Mouse (Mus musculus) heart, embryonic 15.5 days (tissue): ENCODE results near the gene Mip. TPM values are rescaled to one million over a fixed set of nuclear protein-coding genes. Genes with fewer than 3 reads are reported as not detected.
A peak's percentile ranks its signal among the peaks of the same experiment; 100 is the strongest.
"Not testable (repeated sequence)": the region's sequence is repeated elsewhere in the genome, so short reads cannot be mapped to it uniquely, and the experiment has no call there.

Experiments used
- ATAC-seq: fragments of 200-750 bp; cut with Nextera tagmentation; replicated peaks from 2 replicates; pipeline ENCODE4 v1.8.0; 2017; ENCODE audit warnings: low read depth, moderate TSS enrichment; ENCODE audit not compliant: insufficient number of reproducible peaks, insufficient read depth, low FRiP score
- H3K27ac ChIP-seq: fragments of 300-500 bp; sonication (generic); 2 replicates; pipeline ENCODE4 v1.5.1; 2015; ENCODE audit warnings: mild to moderate bottlenecking, inconsistent platforms
- H3K27me3 ChIP-seq: fragments of 300-500 bp; sonication (generic); 2 replicates; pipeline ENCODE4 v1.6.1; 2015; ENCODE audit warnings: inconsistent platforms
- H3K36me3 ChIP-seq: fragments of 300-500 bp; sonication (generic); 2 replicates; pipeline ENCODE4 v1.6.1; 2015; ENCODE audit warnings: mild to moderate bottlenecking, inconsistent platforms
- H3K4me1 ChIP-seq: fragments of 300-500 bp; sonication (generic); replicated peaks from 2 replicates; pipeline ENCODE4 v1.6.1; 2015; ENCODE audit warnings: inconsistent platforms
- H3K4me2 ChIP-seq: fragments of 300-500 bp; sonication (generic); 2 replicates; pipeline ENCODE4 v1.6.1; 2015; ENCODE audit warnings: inconsistent platforms, mild to moderate bottlenecking, moderate library complexity
- H3K4me3 ChIP-seq: fragments of 300-500 bp; sonication (generic); 2 replicates; pipeline ENCODE4 v1.5.1; 2015; ENCODE audit warnings: mild to moderate bottlenecking, inconsistent platforms
- H3K9ac ChIP-seq: fragments of 300-500 bp; sonication (generic); 2 replicates; pipeline ENCODE4 v1.6.1; 2015; ENCODE audit warnings: mild to moderate bottlenecking, inconsistent platforms
- H3K9me3 ChIP-seq: fragments of 300-500 bp; sonication (generic); replicated peaks from 2 replicates; pipeline ENCODE4 v1.6.1; 2016; ENCODE audit warnings: inconsistent platforms
- WGBS: fragments of 180-500 bp; shearing (Covaris S2); methylation state at CpG from one replicate; pipeline ENCODE4 v1.1.7; 2015; ENCODE audit warnings: mixed read lengths; 5-methylcytosine and 5-hydroxymethylcytosine counted together
- polyA plus RNA-seq: library from polyadenylated mRNA; unstranded; fragments of >200 nt; fragmentation: Nextera tagmentation; extraction: Ambion mirVana; gene quantifications from 2 replicates; pipeline ENCODE4 v1.2.1, GENCODE M21; 2015

Gene Mip
- polyA plus RNA-seq, 1 experiment from 2014 or later: not detected

GRCm38 (mm10) chr10:128192030-128192766 is 33.4 kb upstream of the Mip start:
- H3K9me3 ChIP-seq, H3K27ac ChIP-seq, H3K4me3 ChIP-seq, H3K4me2 ChIP-seq, ATAC-seq, H3K9ac ChIP-seq, H3K36me3 ChIP-seq: not testable (repeated sequence)
- WGBS: 86% methylated on average over 3 of the region's 3 CpGs
- peaks cover 25% of the 10 kb centered on the region for H3K27me3 ChIP-seq
- H3K4me1 ChIP-seq: peaks cover 17% of the 10 kb centered on the region

- Histone ChIP-seq H3K36me3 (no peaks in the 10 kb centered on the region), H3K9me3 (no peaks in the 10 kb centered on the region), H3K9ac (no peak overlapping the region), H3K27me3 (peaks cover 25% of the 10 kb centered on the region), H3K4me2 (no peak overlapping the region), H3K4me3 (no peak overlapping the region), H3K4me1 (peaks cover 17% of the 10 kb centered on the region), H3K27ac (no peak overlapping the region)
- no peak for ATAC-seq
- 94% methylated on average over 6 of the region's 6 CpGs for WGBS
Measured at GRCm38 (mm10) chr10:128193113-128193512, 32.5 kb upstream of the Mip start.

- no peaks in the 10 kb centered on the region for H3K36me3 ChIP-seq
- H3K9ac ChIP-seq: peak within 1 kb of the TSS; percentile 72
- peaks cover 25% of the 10 kb centered on the region for H3K27me3 ChIP-seq
- H3K27ac ChIP-seq: peak within 1 kb of the TSS; percentile 58; the same call in 1 of the 2 replicates
- peak within 1 kb of the TSS; percentile 99 for H3K4me2 ChIP-seq
- WGBS: under 1% methylated on average over 46 of the region's 46 CpGs
- H3K4me3 ChIP-seq: peak within 1 kb of the TSS; percentile 77
- peak; percentile 96 for ATAC-seq
- H3K9me3 ChIP-seq: no peaks in the 10 kb centered on the region
- peaks cover 14% of the 10 kb centered on the region for H3K4me1 ChIP-seq
Measured at GRCm38 (mm10) chr10:128194024-128194550, 31.6 kb upstream of the Mip start, which contains the start of gene Gls2. Gene Gls2, plus strand, starts transcription at chr10:128194457.

- Histone ChIP-seq H3K9ac (peak overlapping the region; percentile 72), H3K4me3 (peak overlapping the region; percentile 77), H3K4me2 (peak overlapping the region; percentile 99), H3K27ac (no peak overlapping the region), H3K9me3 (no peaks in the 10 kb centered on the region), H3K4me1 (peaks cover 14% of the 10 kb centered on the region), H3K27me3 (peaks cover 25% of the 10 kb centered on the region), H3K36me3 (no peaks in the 10 kb centered on the region)
- peak; percentile 83 for ATAC-seq
- WGBS: 1% methylated on average over 76 of the region's 79 CpGs
Measured at GRCm38 (mm10) chr10:128194551-128195461, 30.8 kb upstream of the Mip start.

- Histone ChIP-seq H3K27me3 (peaks cover 3% of the 10 kb centered on the region; the same call in 1 of the 2 replicates), H3K4me1 (no peaks in the 10 kb centered on the region), H3K4me3 (no peak overlapping the region), H3K9me3 (no peaks in the 10 kb centered on the region), H3K9ac (no peak overlapping the region), H3K4me2 (no peak overlapping the region), H3K27ac (no peak overlapping the region), H3K36me3 (no peaks in the 10 kb centered on the region)
- ATAC-seq: no peak
- WGBS: 63% methylated on average over 6 of the region's 6 CpGs
Measured at GRCm38 (mm10) chr10:128201856-128202255, 23.8 kb upstream of the Mip start.

- 80% methylated on average over 15 of the region's 15 CpGs for WGBS
- ATAC-seq: no peak
- no peaks in the 10 kb centered on the region for H3K36me3 ChIP-seq
- H3K4me3 ChIP-seq: no peak overlapping the region
- no peaks in the 10 kb centered on the region for H3K27me3 ChIP-seq
- H3K27ac ChIP-seq: no peak overlapping the region
- H3K9me3 ChIP-seq: no peaks in the 10 kb centered on the region
- H3K4me1 ChIP-seq: no peaks in the 10 kb centered on the region
- no peak overlapping the region for H3K9ac ChIP-seq
- no peak overlapping the region for H3K4me2 ChIP-seq
Measured at GRCm38 (mm10) chr10:128204941-128205340, 20.7 kb upstream of the Mip start.

- Histone ChIP-seq H3K27ac (no peak overlapping the region), H3K4me3 (no peak overlapping the region), H3K36me3 (no peaks in the 10 kb centered on the region), H3K4me2 (no peak overlapping the region), H3K9me3 (no peaks in the 10 kb centered on the region), H3K4me1 (peaks cover 16% of the 10 kb centered on the region), H3K27me3 (peaks cover under 1% of the 10 kb centered on the region; the same call in 1 of the 2 replicates), H3K9ac (no peak overlapping the region)
- WGBS: 89% methylated on average over 10 of the region's 10 CpGs
- no peak for ATAC-seq
Measured at GRCm38 (mm10) chr10:128208326-128208725, 17.3 kb upstream of the Mip start.

- H3K4me2 ChIP-seq: no peak overlapping the region
- no peaks in the 10 kb centered on the region for H3K36me3 ChIP-seq
- WGBS: 89% methylated on average over 11 of the region's 11 CpGs
- ATAC-seq: no peak
- H3K27ac ChIP-seq: no peak overlapping the region
- peaks cover 3% of the 10 kb centered on the region; the same call in 1 of the 2 replicates for H3K27me3 ChIP-seq
- H3K4me3 ChIP-seq: no peak overlapping the region
- peaks cover 16% of the 10 kb centered on the region for H3K4me1 ChIP-seq
- no peaks in the 10 kb centered on the region for H3K9me3 ChIP-seq
- H3K9ac ChIP-seq: no peak overlapping the region
Measured at GRCm38 (mm10) chr10:128209311-128210009, 16.2 kb upstream of the Mip start.

- Histone ChIP-seq H3K4me2 (peak overlapping the region; percentile 93; the same call in 1 of the 2 replicates), H3K36me3 (no peaks in the 10 kb centered on the region), H3K27me3 (peaks cover 3% of the 10 kb centered on the region; the same call in 1 of the 2 replicates), H3K4me1 (peaks cover 16% of the 10 kb centered on the region), H3K9ac (no peak overlapping the region), H3K4me3 (no peak overlapping the region), H3K9me3 (no peaks in the 10 kb centered on the region), H3K27ac (no peak overlapping the region)
- 84% methylated on average over 2 of the region's 2 CpGs for WGBS
- no peak for ATAC-seq
Measured at GRCm38 (mm10) chr10:128210131-128210530, 15.5 kb upstream of the Mip start.

GRCm38 (mm10) chr10:128210954-128211353 is 14.7 kb upstream of the Mip start:
- Histone ChIP-seq H3K9me3 (no peaks in the 10 kb centered on the region), H3K36me3 (no peaks in the 10 kb centered on the region), H3K4me3 (peak overlapping the region; percentile 76), H3K27me3 (peaks cover 3% of the 10 kb centered on the region; the same call in 1 of the 2 replicates), H3K4me2 (peak overlapping the region; percentile 93), H3K4me1 (peaks cover 16% of the 10 kb centered on the region), H3K27ac (peak overlapping the region; percentile 69; the same call in 1 of the 2 replicates), H3K9ac (peak overlapping the region; percentile 74)
- 18% methylated on average over 14 of the region's 14 CpGs for whole genome bisulfite sequencing
- ATAC-seq: no peak
